Mouse (Mus musculus) myocyte (in vitro differentiated cells): ENCODE data around the gene Cdc7.

ENCODE experiments used
- MAX ChIP-seq: IDR thresholded peaks from one replicate; pipeline ENCODE4 v1.6.1; 2011; ENCODE audit warnings: low read depth, mild to moderate bottlenecking, control low read depth
- POLR2A ChIP-seq: IDR thresholded peaks from one replicate; pipeline ENCODE4 v1.6.1; 2011; ENCODE audit warnings: low read depth, mild to moderate bottlenecking, control low read depth, moderate library complexity; ENCODE audit not compliant: insufficient read length
- USF1 ChIP-seq: IDR thresholded peaks from one replicate; pipeline ENCODE4 v1.6.1; 2011; ENCODE audit warnings: low read depth, mild to moderate bottlenecking, control low read depth, moderate library complexity

DNA sequence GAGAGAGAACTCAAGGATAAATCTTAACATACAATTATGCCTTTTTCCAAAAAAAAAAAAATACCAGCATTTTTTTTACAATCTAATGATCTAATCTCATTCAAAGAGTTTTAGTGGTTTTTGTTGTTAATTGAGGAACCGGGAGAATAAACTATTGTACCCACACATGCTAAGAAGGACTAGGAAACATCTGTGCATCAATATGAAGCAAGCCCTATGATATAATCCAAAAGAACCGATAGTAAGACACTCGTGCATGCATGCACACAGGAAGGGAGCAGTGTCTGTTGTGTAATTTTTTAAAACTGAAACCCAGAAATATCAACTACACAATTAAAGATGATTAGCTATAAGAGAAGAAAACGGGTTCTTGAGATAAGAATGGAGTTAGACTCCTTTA is 52.4 kb downstream of the Cdc7 start:
- no peak for TF ChIP-seq POLR2A
- no peak for TF ChIP-seq MAX
- TF ChIP-seq USF1 = no peak
